Mouse (Mus musculus) gastrocnemius, postnatal 10 days (tissue): ENCODE measurements around the gene Fam53a. TPM values are rescaled to one million over a fixed set of nuclear protein-coding genes. Genes with fewer than 3 reads are reported as not detected.

Experiments
- DNase-seq: peaks from one replicate; pipeline ENCODE4 v3.0.0; 2021; ENCODE audit warnings: mixed read lengths
- long read RNA-seq, 2 experiments: library from polyadenylated mRNA; stranded (forward); transcript quantifications; one replicate each; pipeline ENCODE4 v2.0.0; 2021
- total RNA-seq, 2 experiments: library from RNA; stranded (reverse); gene quantifications; 2 replicates each; pipeline ENCODE4 v1.2.3; 2021

Fam53a gene
- 10 to 100 TPM; 52.0 to 56.6 TPM for total RNA-seq
- long read RNA-seq, experiment 1, transcript Fam53a-202 (6 exons, 2,009 nt) = major isoform, 51 of 106 reads
- long read RNA-seq, experiment 1, partial matches to known transcripts = 9 of 106 reads
- long read RNA-seq, experiment 1, other reads (novel, unspliced or antisense) = 40 of 106 reads
- long read RNA-seq, experiment 2, transcript Fam53a-202 (6 exons, 2,009 nt) = major isoform, 57 of 114 reads
- long read RNA-seq, experiment 2, transcript Fam53a-206 (7 exons, 2,112 nt) = minor isoform, 5 of 114 reads
- long read RNA-seq, experiment 2, partial matches to known transcripts = 3 of 114 reads
- long read RNA-seq, experiment 2, other reads (novel, unspliced or antisense) = 45 of 114 reads

DNA sequence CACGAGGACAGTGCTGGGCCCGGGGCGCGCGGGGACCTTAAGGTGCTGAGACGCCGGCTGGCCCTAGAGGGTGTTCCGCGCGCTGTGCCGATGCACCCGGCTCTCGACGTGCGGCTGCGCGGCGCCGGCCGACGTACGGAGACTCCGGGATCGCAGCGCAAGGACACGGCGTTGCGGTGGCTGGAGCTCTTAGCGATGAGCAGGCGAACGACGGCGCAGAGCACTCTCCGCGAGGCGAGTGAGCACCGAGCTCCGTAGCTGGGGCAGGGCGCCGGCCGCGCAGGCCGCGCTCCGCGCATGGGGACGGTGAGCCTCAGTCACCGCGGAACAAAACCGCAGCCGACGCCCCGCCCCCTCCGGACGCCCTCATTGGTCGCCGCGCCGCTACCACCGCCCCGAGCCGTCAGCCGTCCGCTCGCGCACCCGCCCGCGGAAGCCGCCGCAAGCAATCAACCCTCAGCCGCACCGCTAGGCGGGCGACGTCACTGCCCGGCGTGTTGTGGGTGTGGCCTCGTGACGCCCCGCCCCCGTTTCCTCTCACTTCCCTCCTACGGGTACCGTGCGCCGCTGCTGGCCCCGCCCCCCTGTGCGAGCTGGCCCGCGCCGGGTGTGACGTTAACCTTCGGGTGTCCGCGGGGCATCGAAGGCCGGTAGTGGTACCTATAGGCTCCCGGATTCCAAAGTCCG, at the start of gene Fam53a, which contains the start of gene Gm9903:
Gene Fam53a, minus strand, starts transcription at position 335 of the 687 bp plus-strand sequence.
Gene Gm9903, plus strand, starts transcription at position 625 of the 687 bp plus-strand sequence.
- DNase-seq = peak; percentile 100

DNA sequence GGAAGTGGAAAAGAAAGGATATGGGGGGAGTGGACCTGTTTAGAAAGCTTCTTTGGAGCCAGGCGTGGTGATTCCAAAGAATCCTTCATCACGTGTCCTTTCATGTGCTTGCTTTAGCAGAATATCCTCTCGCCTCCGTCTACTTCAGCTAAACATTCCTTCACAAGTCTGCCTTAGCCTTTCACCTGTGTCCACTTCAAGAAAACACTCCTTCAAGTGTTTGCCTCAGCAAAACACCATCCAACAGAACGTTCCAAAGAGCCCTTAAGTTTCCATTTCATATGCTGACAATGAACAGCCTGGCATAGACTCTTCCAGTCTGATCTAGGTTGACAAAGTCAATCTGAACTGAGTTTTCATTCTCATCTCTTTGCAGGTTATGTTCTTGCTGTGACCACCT, 48.8 kb upstream of the Fam53a start:
- no peak for DNase-seq

DNA sequence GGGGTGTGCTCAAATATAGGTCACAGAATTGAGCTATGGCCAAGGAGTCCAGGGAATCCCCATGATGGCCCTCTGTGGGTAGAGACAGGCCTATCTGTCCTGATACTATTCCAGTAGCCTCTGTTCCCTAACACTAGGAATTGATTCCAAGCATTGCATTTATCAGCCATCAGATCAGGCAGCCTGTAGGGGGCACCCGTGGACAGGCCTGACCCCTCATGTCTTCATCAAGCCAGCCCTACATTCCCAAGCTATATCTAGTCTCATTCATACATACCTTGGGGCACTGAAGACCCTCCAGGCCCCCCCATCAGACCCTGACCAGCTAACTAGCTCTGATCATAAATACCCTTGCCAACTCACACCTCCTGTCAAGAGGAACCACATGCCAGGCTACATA, 46.5 kb upstream of the Fam53a start:
- DNase-seq = peak; percentile 72

DNA sequence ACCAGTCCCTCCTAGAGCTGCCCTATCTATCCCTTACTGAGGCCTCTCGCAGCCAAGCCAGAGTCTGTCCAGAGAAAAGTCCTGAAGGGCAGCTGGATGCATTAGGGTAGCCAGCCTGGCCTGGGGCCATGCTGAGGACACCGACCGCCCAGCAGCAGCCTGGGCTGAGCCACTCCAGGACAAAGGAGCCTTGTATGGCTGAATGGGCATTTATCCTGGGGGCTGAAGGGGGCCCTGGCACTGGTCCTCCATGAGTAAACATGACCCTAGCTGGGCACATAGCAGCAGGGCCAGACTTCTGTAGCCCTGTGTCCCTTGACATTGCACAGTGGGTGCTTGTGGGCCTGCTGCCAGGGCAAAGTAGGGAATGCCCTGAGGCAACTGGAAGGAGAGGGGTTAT, 45.0 kb upstream of the Fam53a start:
- DNase-seq = peak; percentile 47

DNA sequence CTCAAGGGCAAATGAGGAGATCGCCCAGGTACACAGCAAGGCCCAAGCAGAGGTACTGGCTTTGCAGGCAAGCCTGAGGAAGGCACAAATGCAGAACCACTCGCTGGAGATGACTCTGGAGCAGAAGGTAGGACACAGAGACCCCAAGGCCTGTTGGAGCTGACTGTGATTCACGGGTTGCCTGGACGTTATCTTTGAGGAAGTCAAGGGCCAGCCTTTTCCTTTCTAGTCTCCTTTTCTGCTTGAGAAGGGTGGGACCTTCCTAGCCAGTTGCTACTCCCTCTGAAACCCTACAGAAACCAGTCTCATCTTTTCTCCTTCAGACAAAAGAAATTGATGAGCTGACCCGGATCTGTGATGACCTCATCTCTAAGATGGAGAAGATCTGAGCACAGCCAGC, 42.2 kb upstream of the Fam53a start:
- no peak for DNase-seq

DNA sequence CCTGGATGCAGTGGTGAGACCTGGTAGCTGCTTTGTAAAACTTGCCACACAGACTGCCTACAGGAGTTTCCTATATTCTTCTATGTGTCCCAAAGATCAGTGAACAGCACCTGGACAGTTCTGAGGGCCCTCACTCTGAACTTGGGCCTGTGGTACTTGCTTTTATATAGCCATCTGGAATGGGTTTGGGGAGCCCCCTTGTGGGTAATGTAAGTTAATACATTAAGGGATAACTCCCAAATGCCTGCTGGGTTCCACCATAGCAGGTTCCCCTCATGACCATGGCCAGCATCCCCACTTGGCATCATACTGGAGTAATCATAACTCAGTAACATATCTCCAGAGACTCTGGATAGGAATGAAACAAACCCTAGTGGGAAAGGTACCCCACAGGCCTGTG, 38.8 kb upstream of the Fam53a start:
- DNase-seq = no peak

DNA sequence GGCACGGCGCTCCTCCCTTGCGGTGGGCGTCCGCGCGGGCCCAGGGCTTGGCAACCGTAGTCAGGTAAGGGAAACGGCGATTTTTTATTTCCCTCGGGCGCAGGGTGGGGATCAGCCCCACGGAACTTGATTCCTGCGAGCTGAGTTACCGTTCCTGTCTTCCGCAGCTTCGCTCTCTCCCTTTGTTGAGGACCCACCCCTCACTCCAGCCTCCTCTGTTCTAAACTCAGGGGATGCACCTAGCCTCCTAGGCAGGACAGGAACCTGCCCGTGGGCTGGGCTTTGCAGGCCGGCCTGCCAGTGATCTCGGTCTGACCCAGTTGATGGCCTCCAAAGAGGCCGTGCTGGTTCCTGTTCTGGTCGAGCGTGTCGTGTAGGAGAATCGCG, 29.2 kb upstream of the Fam53a start:
- DNase-seq = no peak

DNA sequence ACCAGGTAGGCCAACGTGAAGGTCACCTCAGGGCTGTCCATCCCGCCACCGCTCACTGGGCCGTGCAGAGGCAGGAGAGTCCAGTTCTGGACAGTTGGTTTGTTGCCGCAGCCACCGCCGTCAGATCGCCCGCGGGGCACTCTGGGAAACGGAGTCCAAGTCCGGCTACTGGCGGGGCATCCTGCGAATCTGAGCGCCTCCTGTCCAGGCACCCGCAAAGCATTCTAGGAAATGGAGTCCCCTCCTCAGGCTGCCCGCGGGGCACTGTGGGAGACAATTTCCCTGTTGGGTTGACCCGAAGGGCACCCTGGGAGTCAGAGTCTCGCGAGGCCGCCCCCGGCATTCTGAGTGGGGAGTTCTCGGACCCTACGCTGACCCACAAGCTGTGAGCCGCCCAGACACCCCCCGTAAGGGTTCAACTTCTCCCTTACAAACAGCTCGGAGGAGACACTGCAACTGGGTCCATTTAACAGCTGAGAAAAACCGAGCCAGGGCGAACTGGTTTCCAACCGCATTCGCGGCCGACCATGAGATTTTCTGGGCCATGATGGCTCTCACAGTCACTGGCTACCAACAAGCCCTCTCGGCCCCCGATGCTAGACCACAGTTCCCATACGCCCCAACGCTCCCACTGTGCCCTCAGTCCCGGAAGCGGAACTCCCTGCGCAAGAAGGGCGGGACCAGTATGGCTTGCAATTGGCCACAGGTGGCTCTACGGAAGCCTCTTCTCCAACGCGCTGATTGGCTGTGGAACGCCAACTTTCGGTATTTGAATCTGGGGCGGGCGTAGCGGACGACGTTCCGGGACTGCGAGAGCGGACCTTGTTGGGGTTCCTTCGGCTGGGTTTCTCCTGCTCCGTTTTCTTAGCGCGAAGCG, 28.6 kb upstream of the Fam53a start, which contains the start of the genes Tacc3 and Tmem129:
Gene Tacc3, plus strand, starts transcription at position 342 of the 877 bp plus-strand sequence.
Gene Tmem129, minus strand, starts transcription at position 630 of the 877 bp plus-strand sequence.
- peak; percentile 93 for DNase-seq

DNA sequence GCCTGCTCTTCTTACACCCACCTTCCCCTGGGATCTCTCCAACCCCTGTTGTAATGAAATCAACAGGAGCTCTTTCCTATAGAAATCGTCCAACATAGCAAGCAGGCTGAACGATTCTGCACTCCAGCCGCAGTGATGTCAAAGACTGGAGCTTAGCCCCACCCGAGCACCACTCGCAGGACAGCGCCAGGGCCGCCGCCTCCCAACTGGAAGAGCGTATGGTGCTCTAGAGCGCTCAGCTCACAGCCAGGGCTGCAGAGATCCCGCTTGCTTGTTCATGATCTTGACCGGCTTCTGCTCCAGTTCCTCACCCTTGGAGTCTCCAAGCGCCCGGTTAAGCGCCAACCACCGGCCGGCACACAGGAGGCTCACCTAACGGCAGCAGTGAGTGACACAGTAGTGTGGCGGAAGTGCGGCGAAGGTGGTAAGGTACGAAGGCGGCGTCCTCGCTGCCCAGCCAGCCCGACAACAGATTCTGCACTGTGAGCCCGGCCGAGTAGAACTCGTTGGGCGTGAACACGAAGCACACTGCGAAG, 27.9 kb upstream of the Fam53a start:
- DNase-seq = no peak

DNA sequence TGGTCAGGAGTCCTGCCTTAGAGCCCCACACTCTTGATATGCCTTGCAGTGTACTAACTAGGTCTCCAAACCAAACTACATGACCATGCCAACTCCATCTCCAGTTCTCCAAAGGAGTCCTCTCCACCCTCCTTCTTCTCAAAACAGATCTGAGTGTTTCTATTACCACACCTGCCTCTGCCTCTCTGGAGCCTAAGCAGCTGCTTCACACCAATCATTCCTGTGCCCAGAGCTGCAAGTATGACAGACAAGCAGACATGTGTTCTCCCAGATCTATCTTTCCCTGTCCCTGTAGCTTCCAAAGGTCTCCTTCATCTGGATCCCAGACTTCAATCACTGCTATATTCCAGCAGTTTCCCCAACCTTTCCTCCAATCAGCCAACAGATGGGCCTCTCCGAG, 27.3 kb upstream of the Fam53a start:
- DNase-seq = no peak

DNA sequence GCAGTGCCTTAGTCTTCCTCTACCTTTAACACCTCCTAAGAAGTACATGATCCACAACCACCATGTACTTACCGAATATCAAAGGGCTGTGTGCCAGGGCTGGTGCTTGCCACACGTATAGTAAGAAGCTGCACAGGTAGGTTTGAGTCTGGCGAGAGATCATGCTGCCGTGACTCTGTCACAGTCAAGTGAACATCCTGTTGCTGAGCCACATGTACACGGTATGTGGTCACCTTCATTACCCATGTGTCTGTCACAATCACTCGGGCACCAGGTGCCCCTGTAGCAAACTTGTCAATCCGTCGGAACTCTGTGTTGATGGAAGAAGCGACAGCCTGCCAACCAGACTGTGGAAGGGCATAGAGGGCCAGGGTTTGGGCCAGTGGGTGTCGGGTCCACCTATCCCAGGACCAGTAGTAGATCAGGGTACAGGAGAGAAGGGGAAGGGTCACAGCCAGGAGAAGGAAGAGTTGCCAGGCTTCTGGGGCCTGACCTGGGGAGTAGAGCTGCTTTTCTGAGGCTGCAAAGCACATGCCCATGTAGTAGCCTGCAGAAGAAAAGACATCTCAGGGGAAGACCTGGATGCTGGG, 25.9 kb upstream of the Fam53a start:
- no peak for DNase-seq

DNA sequence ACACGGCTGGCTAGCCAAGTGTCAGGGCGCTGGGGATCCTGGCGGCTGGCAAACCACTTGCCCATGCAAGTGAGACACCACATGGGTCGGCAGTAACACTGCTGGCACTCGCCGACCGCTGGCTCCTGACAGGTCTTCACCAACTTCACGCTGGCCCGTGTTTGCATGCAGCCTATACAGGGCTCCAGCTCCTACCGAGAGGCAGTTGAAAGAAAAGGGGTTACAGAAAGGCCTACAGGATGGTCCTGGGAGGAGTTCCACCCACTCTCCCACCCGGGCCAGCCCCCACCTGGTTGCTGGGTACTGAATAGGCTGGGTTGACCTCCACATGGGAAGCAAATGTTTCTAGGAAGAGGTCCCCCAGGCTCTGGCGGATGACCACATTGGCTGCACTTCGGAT, 25.0 kb upstream of the Fam53a start:
- DNase-seq = peak; percentile 17

DNA sequence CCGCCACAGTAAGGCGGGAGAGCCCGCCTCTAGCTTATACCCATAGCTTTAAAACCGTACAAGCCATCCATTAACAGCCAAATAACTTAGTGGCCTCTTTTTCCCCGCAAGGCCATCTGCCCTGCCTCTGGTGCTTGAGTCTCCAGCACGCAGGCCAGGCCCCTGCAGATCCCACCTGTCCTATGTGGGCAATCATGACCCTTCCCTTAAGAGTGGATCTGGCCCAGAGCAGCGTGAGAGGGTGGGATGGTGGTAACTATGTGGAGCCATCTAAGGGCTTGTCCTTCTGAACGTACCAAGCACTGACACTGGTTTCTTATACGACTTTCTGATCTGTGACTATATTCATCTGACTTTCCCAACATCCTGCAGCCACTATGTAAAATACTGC, 23.3 kb upstream of the Fam53a start:
- DNase-seq = no peak

DNA sequence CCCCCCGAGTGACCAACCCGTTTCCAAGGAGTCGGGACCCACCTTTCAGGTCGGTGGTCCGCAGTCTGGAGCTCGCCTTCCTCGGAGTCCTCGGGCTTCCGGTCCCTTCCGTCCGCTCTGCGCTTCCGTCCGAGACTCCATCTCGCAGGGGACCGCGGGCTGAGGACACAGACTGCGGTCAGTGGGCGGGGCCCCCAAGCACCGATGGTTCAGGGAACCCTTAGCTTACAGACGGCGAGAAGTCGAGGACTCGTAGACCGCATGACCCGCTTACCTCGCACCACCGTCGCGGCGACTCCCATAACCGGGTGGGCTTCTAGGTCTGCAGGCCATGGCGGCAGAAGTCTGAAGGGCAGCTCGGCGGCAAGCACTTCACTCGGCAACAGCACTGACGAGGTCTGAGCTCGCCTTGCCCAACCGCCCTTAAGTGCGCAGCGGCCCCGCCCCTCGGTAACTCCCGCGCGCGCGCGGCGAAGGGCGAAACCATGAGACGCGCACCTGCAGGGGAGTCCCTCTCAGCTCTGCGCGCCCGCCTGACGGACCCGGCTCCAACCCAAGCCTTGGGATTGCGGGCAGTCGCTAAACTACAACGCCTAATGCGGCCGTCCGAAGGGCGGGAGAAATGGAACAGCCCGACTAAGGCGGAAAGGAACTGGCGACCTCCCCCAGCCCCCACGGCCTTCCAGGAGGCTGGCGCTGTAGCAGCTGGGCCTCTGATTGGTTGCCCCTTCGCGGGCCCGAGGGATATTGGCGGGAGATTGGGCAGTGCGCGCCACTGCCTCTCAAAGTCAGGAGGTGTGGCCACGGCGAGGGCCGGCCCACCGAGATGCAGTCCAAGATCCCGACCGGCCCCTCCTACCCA, 22.7 kb upstream of the Fam53a start, which contains the start of gene Slbp:
Gene Slbp, minus strand, starts transcription at position 654 of the 862 bp plus-strand sequence.
- DNase-seq = peak; percentile 93

DNA sequence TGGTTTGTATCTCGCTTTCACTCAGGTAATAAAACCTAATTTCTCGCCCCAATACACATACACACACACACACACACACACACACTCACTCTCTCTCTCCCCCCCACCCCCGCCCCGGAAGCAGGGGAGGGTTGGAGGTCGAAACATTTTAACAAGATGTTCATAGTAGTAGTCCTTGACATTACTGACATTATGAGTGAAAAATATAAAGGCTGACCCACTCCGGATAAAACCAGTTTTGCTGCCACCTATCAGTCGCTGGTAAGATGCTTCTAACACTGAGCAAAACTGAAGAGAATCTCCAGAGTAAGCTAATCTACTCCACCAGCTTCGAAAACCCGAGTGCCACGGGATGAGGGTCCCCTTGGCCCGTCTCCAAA, 22.1 kb upstream of the Fam53a start:
- DNase-seq = no peak

DNA sequence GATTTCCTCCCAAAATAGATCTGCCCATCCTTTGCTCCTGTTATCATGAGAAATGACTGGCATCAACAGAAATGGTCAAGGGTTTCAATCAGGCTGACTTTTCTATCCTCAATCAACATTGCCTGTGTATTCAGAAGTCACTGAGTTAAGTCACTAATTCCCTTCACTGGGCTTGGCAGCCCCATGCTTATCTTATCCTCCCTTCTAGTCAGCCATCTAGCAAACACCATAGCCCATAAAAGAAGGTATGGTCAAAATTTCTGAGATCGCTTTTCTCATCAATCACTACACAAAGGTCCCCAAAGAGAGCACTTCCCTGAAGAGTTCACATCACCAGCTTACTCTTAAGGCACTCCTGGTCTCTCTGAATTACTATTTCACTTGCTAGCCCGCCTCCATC, 21.6 kb upstream of the Fam53a start:
- no peak for DNase-seq

DNA sequence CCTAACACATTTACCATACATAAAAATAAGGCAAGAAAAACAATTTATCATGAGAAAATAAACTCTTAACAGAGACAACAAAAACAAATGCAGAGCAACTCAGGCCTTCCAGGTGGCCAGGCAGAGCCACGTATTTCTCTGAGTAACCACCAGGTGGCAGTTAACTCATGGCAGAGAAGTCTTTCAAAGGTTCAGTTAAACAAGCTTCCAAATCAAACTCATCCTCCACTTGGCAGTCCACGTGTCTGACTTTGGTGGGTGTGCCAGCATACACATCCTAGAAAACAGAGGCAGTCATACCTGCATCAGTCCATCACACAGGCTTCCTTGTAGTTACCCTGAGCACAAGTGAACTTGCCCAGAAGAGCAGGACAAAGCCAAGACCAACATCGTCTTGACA, 11.2 kb upstream of the Fam53a start:
- DNase-seq = peak; percentile 14

DNA sequence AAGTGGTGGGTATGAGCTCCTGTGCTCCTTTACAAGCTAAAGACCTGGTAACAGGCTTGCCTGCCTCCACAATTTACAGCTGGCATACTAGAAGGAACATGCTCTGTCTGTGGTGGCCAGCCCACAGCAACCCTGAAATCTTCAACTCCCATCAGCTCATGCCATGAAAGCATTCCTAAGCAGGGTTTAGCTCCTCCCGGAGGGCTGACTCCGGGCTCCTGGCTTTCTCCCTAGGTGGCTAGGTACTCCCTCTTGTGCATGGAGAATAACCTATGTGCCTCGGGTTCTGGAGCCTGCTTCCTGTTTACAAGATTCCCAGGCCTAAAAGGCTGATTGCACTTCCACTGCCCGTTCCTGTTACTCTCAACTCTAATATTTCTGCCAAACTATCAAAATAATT, 9.4 kb upstream of the Fam53a start:
- no peak for DNase-seq

DNA sequence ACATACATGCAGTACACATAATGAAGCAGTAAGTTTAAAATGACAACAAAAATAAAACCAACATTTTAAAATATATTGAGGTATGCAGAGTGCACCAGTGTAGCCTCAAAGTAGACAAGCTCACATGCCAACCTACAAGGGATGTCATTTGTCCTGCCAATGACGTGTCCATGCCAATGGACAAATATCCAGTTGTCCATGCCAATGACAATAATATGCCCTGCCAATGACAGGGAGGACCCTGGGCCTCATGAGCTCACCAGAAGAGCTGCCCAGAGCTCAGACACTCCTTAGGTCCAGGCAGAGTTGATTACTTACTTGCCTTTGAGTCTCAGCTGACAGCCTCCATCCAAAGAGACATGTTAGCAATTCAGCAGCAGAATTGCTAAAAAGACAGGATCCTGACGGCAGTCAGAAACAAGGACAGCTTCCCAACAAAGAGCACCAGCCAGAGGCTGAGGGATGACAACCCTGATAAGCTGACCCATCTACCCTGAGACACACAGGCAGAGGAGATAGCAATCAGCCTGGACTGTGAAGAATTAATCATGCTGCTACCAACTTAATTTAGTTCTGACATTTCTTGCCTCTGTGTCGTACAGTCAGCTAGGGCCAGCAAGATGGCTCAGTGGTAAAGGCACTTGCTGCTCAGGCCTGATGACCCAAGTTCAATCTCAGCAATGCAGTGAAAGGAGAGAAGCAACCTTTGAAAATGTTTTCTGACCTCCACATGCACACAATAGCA, 8.3 kb upstream of the Fam53a start:
- DNase-seq = no peak

DNA sequence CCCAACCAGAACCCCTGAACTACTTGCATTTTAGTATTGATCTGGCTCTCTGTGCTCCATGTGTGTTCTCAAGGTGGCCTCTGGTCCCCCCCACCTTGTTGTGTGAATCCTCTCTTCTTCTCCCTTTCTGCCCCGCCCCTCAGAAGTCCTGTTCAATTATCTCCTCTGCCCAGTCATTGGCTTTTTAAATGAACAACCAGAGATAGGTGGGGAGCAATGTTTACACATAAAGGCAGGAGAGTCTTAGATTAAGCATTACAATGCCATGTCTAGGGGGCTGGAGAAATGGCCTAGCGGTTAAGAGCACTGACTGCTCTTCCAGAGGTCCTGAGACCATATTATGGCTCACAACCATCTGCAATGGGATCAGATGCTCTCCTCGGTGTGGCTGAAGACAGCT, 5.9 kb upstream of the Fam53a start:
- DNase-seq = no peak
